Mouse (Mus musculus): ENCODE results near the gene Zbtb7a. TPM values are rescaled to one million over a fixed set of nuclear protein-coding genes. Genes with fewer than 3 reads are reported as not detected.

Gene Zbtb7a
- total RNA-seq, 2 experiments from 2014 or later, result 37.9 to 39.5 TPM

- intact Hi-C loops (cut with DNase I), result loop anchor here (5.0 kb wide), 1 partner anchor 39 kb away; the partner anchor contains the start of gene Eef2
- DNase-seq, result peak; percentile 40 to 46
Measured at GRCm38 (mm10) chr10:81138131-81138782, 3.2 kb downstream of the Zbtb7a start.

- no peak for DNase-seq
- intact Hi-C loops (cut with DNase I), result loop anchor here (5.0 kb wide), 1 partner anchor 38 kb away; the partner anchor contains the start of gene Eef2
Measured at GRCm38 (mm10) chr10:81138821-81139528, 4.0 kb downstream of the Zbtb7a start.

GRCm38 (mm10) chr10:81139529-81139846, 4.5 kb downstream of the Zbtb7a start:
- DNase-seq, result no peak
- intact Hi-C loops (cut with DNase I), result loop anchor here (5.0 kb wide), 1 partner anchor 38 kb away; the partner anchor contains the start of gene Eef2

- intact Hi-C loops (cut with DNase I), result no loop called here
- no peak for DNase-seq
Measured at GRCm38 (mm10) chr10:81140005-81140404, 5.0 kb downstream of the Zbtb7a start.

GRCm38 (mm10) chr10:81140717-81141454, 5.9 kb downstream of the Zbtb7a start:
- intact Hi-C loops (cut with DNase I), result no loop called here
- DNase-seq, result peak; percentile 39 to 58

- intact Hi-C loops (cut with DNase I), result no loop called here
- no peak for DNase-seq
Measured at GRCm38 (mm10) chr10:81141455-81142210, 6.6 kb downstream of the Zbtb7a start.

GRCm38 (mm10) chr10:81142551-81142981, 7.5 kb downstream of the Zbtb7a start:
- DNase-seq, result no peak

GRCm38 (mm10) chr10:81143157-81143633, 8.2 kb downstream of the Zbtb7a start:
- no peak for DNase-seq
- intact Hi-C loops (cut with DNase I), result no loop called here

More at GRCm38 (mm10) chr10:81142551-81142981, 7.5 kb downstream of the Zbtb7a start:
- intact Hi-C loops (cut with DNase I), result no loop called here

GRCm38 (mm10) chr10:81143845-81144437, 8.9 kb downstream of the Zbtb7a start:
- intact Hi-C loops (cut with DNase I), result no loop called here
- DNase-seq, result no peak

- intact Hi-C loops (cut with DNase I), result no loop called here
- peak; percentile 58 to 68 for DNase-seq
Measured at GRCm38 (mm10) chr10:81144667-81145066, 9.6 kb downstream of the Zbtb7a start.

- intact Hi-C loops (cut with DNase I), result no loop called here
- DNase-seq, result no peak
Measured at GRCm38 (mm10) chr10:81145307-81145706, 10.3 kb downstream of the Zbtb7a start.

GRCm38 (mm10) chr10:81145778-81146177, 10.8 kb downstream of the Zbtb7a start:
- intact Hi-C loops (cut with DNase I), result loop anchor here (2.0 kb wide), 1 partner anchor 19 kb away; no protein-coding TSS in a partner anchor
- DNase-seq, result no peak

GRCm38 (mm10) chr10:81146296-81146695, 11.3 kb downstream of the Zbtb7a start:
- intact Hi-C loops (cut with DNase I), result loop anchor here (2.0 kb wide), 1 partner anchor 19 kb away; no protein-coding TSS in a partner anchor
- DNase-seq, result no peak

GRCm38 (mm10) chr10:81151261-81151660, 16.2 kb downstream of the Zbtb7a start:
- intact Hi-C loops (cut with DNase I), result no loop called here

GRCm38 (mm10) chr10:81152609-81153008, 17.6 kb downstream of the Zbtb7a start:
- DNase-seq, result no peak
- intact Hi-C loops (cut with DNase I), result no loop called here

More at GRCm38 (mm10) chr10:81151261-81151660, 16.2 kb downstream of the Zbtb7a start:
- no peak for DNase-seq

- no peak for DNase-seq
- intact Hi-C loops (cut with DNase I), result no loop called here
Measured at GRCm38 (mm10) chr10:81154313-81154712, 19.3 kb downstream of the Zbtb7a start.

GRCm38 (mm10) chr10:81154736-81155135, 19.7 kb downstream of the Zbtb7a start:
- intact Hi-C loops (cut with DNase I), result no loop called here
- no peak for DNase-seq

GRCm38 (mm10) chr10:81161602-81162317, 26.7 kb downstream of the Zbtb7a start:
- no peak for DNase-seq
- intact Hi-C loops (cut with DNase I), result loop anchor here (5.0 kb wide), 1 partner anchor 139 kb away; no protein-coding TSS in a partner anchor

GRCm38 (mm10) chr10:81162318-81162652, 27.3 kb downstream of the Zbtb7a start:
- no peak for DNase-seq
- intact Hi-C loops (cut with DNase I), result loop anchor here (5.0 kb wide), 1 partner anchor 140 kb away; no protein-coding TSS in a partner anchor

Data from heart, postnatal 36 days (tissue).